ENCODE assay signal across 14 mouse cellular contexts in genomic region chr2:155630153-155630552, GRCm38 (mm10). TPM values are rescaled to one million over a fixed set of nuclear protein-coding genes. Genes with fewer than 3 reads are reported as not detected.
A peak's percentile ranks its signal among the peaks of the same experiment; 100 is the strongest.
DNase-seq lines count a peak whose midpoint lies in the region; ATAC-seq and TF ChIP-seq lines count a peak whose summit lies in the region.
"Had no signal": no experiment of that assay in that cellular context is flagged by ENCODE, and none has a peak within 500 bp of the region (broad histone marks: within the 10 kb centered on the region; RNA-seq: fewer than 3 reads in every experiment).

No protein-coding gene starts in this region.

- ATAC-seq in lung, embryonic 14.5 days (ENCODE audit: insufficient read depth), result no peak
- no peak for ATAC-seq in limb, embryonic 12.5 days (ENCODE audit: insufficient number of reproducible peaks, insufficient read depth, low FRiP score, low TSS enrichment, low read depth)
- ATAC-seq: activated CD4-positive, CD25-positive, alpha-beta regulatory T cell, adult 4 months had no signal

- peak; percentile 48 to 54 for DNase-seq in cerebellum, postnatal 25 days
- no peak for DNase-seq in cerebellum, adult 9-11 months
- DNase-seq in lung, embryonic 14.5 days, result no peak
- no peak for DNase-seq in lung, adult 2 months
- peak; percentile 48 for DNase-seq in embryo, embryonic 11 days
- no peak for DNase-seq in spleen, adult 18-20 months
- no peak for DNase-seq in testis, postnatal 14 days (ENCODE audit: low spot score)
- DNase-seq: gastrocnemius, postnatal 36 days; kidney, adult 11 months; liver; lung, postnatal 14 days; thymus, postnatal 25 days had no signal

- H3K9me3 ChIP-seq in lung, embryonic 14.5 days (ENCODE audit: low read depth, low read length), result no peaks in the 10 kb centered on the region
- H3K9me3 ChIP-seq in limb, embryonic 12.5 days, result no peaks in the 10 kb centered on the region

- H3K4me3 ChIP-seq in lung, embryonic 14.5 days (ENCODE audit: low read depth, low read length), result no peak overlapping the region
- no peak overlapping the region for H3K4me3 ChIP-seq in lung, adult 2 months (replicated peaks; ENCODE audit: extremely low read depth, low read depth, low read length)
- H3K4me3 ChIP-seq in limb, embryonic 12.5 days (replicated peaks), result no peak overlapping the region

- peak; percentile 17; the same call in 1 of the 2 replicates for TF ChIP-seq CTCF in lung, embryonic 14.5 days (IDR thresholded peaks at IDR 0.05; ENCODE audit: low read depth)
- TF ChIP-seq CTCF in lung, adult 2 months (IDR thresholded peaks at IDR 0.05; ENCODE audit: insufficient read depth, low read length), result no peak

- H3K27ac ChIP-seq in lung, embryonic 14.5 days (ENCODE audit: low read depth), result no peak overlapping the region
- no peak overlapping the region for H3K27ac ChIP-seq in limb, embryonic 12.5 days

- H3K9ac ChIP-seq in lung, embryonic 14.5 days, result no peak overlapping the region
- H3K9ac ChIP-seq in limb, embryonic 12.5 days (replicated peaks), result no peak overlapping the region; the same call in 1 of the 2 replicates

- peaks cover 39% of the 10 kb centered on the region for H3K36me3 ChIP-seq in lung, embryonic 14.5 days (ENCODE audit: insufficient read depth)
- peaks cover 41% of the 10 kb centered on the region for H3K36me3 ChIP-seq in limb, embryonic 12.5 days

- no peaks in the 10 kb centered on the region for H3K4me1 ChIP-seq in lung, embryonic 14.5 days (ENCODE audit: insufficient read depth)
- peaks cover 6% of the 10 kb centered on the region for H3K4me1 ChIP-seq in lung, adult 2 months (ENCODE audit: control insufficient read depth, insufficient read depth, low read length)
- peaks cover 24% of the 10 kb centered on the region for H3K4me1 ChIP-seq in limb, embryonic 12.5 days (replicated peaks)

- H3K4me2 ChIP-seq in lung, embryonic 14.5 days, result no peak overlapping the region
- peak overlapping the region; percentile 23 for H3K4me2 ChIP-seq in limb, embryonic 12.5 days

- peaks cover 52% of the 10 kb centered on the region for H3K27me3 ChIP-seq in lung, embryonic 14.5 days (ENCODE audit: insufficient read depth, low read length)
- H3K27me3 ChIP-seq in limb, embryonic 12.5 days, result peaks cover 96% of the 10 kb centered on the region

- WGBS in lung, embryonic 14.5 days, result 37% methylated on average over 20 of the region's 20 CpGs
- 79% methylated on average over 20 of the region's 20 CpGs for WGBS in lung, adult 2 months
- WGBS in limb, embryonic 12.5 days, result 23% methylated on average over 20 of the region's 20 CpGs

- TF ChIP-seq POLR2A in lung, adult 2 months (IDR thresholded peaks at IDR 0.05; ENCODE audit: borderline replicate concordance, extremely low read depth, low read depth, low read length), result no peak

RNA-seq across cellular contexts. Expression of gene Myh7b, which starts 19.1 kb away (rescaled TPM):
- polyA plus RNA-seq in lung, embryonic 14.5 days (2014; fragmentation: Nextera tagmentation; extraction: Ambion mirVana), result 0.32 and 0.36 TPM in 2 replicates
- polyA plus RNA-seq in lung, adult 2 months (2012; rRNA removed), result 0.07 TPM in 1 of 2 replicates, not detected in the other
- 1.9 and 2.1 TPM in 2 replicates for polyA plus RNA-seq in limb, embryonic 12.5 days (2016; fragmentation: Nextera tagmentation; extraction: Ambion mirVana)
- polyA plus RNA-seq: activated CD4-positive, CD25-positive, alpha-beta regulatory T cell, adult 4 months had no signal

RNA-seq across cellular contexts. Expression of gene Gss, which starts 37.5 kb away (rescaled TPM):
- 22.0 TPM in 2 replicates for polyA plus RNA-seq in lung, embryonic 14.5 days (2014; fragmentation: Nextera tagmentation; extraction: Ambion mirVana)
- polyA plus RNA-seq in lung, adult 2 months (2012; rRNA removed), result 32.7 and 35.4 TPM in 2 replicates
- 23.8 and 23.9 TPM in 2 replicates for polyA plus RNA-seq in limb, embryonic 12.5 days (2016; fragmentation: Nextera tagmentation; extraction: Ambion mirVana)

Comparison
In these comparisons a context has a peak if more than half of its experiments do, and no peak if none do; other contexts are left out.
1. DNase-seq: peak in cerebellum, postnatal 25 days (2 of 2) and embryo, embryonic 11 days (single experiment); none in cerebellum, adult 9-11 months (single experiment), lung, embryonic 14.5 days (single experiment), lung, adult 2 months (single experiment), spleen, adult 18-20 months (0 of 2) and testis, postnatal 14 days (single experiment).